In genomic region chr1:157439973-157440641, GRCm38 (mm10) we compare ENCODE assay signal across 9 mouse cellular contexts. TPM values are rescaled to one million over a fixed set of nuclear protein-coding genes. Genes with fewer than 3 reads are reported as not detected.
DNase-seq lines count a peak whose midpoint lies in the region; ATAC-seq lines count a peak whose summit lies in the region.
"Had no signal": no experiment of that assay in that cellular context is flagged by ENCODE, and none has a peak within 500 bp of the region (broad histone marks: within the 10 kb centered on the region; RNA-seq: fewer than 3 reads in every experiment).

No protein-coding gene starts in this region.

- no peak overlapping the region for H3K9ac ChIP-seq in heart, embryonic 16.5 days (ENCODE audit: low read length)
- no peak overlapping the region; the same call in 1 of the 2 replicates for H3K9ac ChIP-seq in hindbrain, embryonic 14.5 days

- peak overlapping the region; percentile 29; the same call in 1 of the 2 replicates for H3K4me2 ChIP-seq in heart, embryonic 16.5 days (ENCODE audit: low read depth, low read length)
- H3K4me2 ChIP-seq in hindbrain, embryonic 14.5 days (replicated peaks), result peak overlapping the region; percentile 41

- no peaks in the 10 kb centered on the region for H3K9me3 ChIP-seq in heart, embryonic 16.5 days (replicated peaks; ENCODE audit: control insufficient read depth, low read length)
- H3K9me3 ChIP-seq in hindbrain, embryonic 14.5 days (ENCODE audit: control insufficient read depth, low read length), result no peaks in the 10 kb centered on the region

- H3K4me1 ChIP-seq in heart, embryonic 16.5 days (ENCODE audit: control insufficient read depth, insufficient read depth, low read length), result peaks cover 37% of the 10 kb centered on the region
- peaks cover 14% of the 10 kb centered on the region for H3K4me1 ChIP-seq in brown adipose tissue, adult 24 weeks (ENCODE audit: control insufficient read depth, insufficient read depth, insufficient read length, low read length)
- H3K4me1 ChIP-seq in hindbrain, embryonic 14.5 days (replicated peaks; ENCODE audit: control insufficient read depth, insufficient read depth, low read length), result peaks cover 30% of the 10 kb centered on the region

- no peak overlapping the region for H3K4me3 ChIP-seq in heart, embryonic 16.5 days (ENCODE audit: low read length)
- H3K4me3 ChIP-seq in brown adipose tissue, adult 24 weeks (ENCODE audit: insufficient read depth, low read depth, low read length), result 0 out of 2 replicates have a peak overlapping the region, but pooled peaks have one; percentile 10
- peak overlapping the region; percentile 9; the same call in 1 of the 2 replicates for H3K4me3 ChIP-seq in hindbrain, embryonic 14.5 days (replicated peaks; ENCODE audit: low read length)

- H3K36me3 ChIP-seq in heart, embryonic 16.5 days (ENCODE audit: control insufficient read depth, insufficient read depth), result no peaks in the 10 kb centered on the region
- no peaks in the 10 kb centered on the region for H3K36me3 ChIP-seq in hindbrain, embryonic 14.5 days (replicated peaks; ENCODE audit: control insufficient read depth, insufficient read depth)

- 15% methylated on average over 14 of the region's 14 CpGs for WGBS in heart, embryonic 16.5 days
- 4% methylated on average over 14 of the region's 14 CpGs for WGBS in hindbrain, embryonic 14.5 days

- H3K27me3 ChIP-seq in heart, embryonic 16.5 days (ENCODE audit: control insufficient read depth, insufficient read depth, low read length), result no peaks in the 10 kb centered on the region
- no peaks in the 10 kb centered on the region for H3K27me3 ChIP-seq in hindbrain, embryonic 14.5 days (ENCODE audit: control insufficient read depth, insufficient read depth, low read length)

- peak overlapping the region; percentile 34; the same call in 1 of the 2 replicates for H3K27ac ChIP-seq in heart, embryonic 16.5 days (ENCODE audit: low read length)
- H3K27ac ChIP-seq in brown adipose tissue, adult 24 weeks (replicated peaks; ENCODE audit: low read depth, low read length), result no peak overlapping the region
- H3K27ac ChIP-seq in hindbrain, embryonic 14.5 days, result peak overlapping the region; percentile 52

- intact Hi-C loops in heart, postnatal 14 days (cut with DNase I), result loop anchor here (2.0 kb wide), 1 partner anchor 21 kb away; no protein-coding TSS in a partner anchor

- no peak for ATAC-seq in heart, embryonic 16.5 days (replicated peaks; ENCODE audit: extremely low read depth, insufficient read depth, low FRiP score)
- ATAC-seq in hindbrain, embryonic 14.5 days (ENCODE audit: low FRiP score), result peak; percentile 84

- no peak for DNase-seq in heart, postnatal 14 days
- peak; percentile 64 for DNase-seq in hindbrain, embryonic 14.5 days (ENCODE audit: low spot score)
- DNase-seq in neural tube, embryonic 10.5 days (ENCODE audit: extremely low spot score, low spot score), result peak; percentile 62
- no peak for DNase-seq in layer of hippocampus, adult 9-11 months
- DNase-seq in layer of hippocampus, adult 9-10 months (ENCODE audit: low spot score), result no peak
- DNase-seq in kidney, adult 8-10 months, result no peak
- DNase-seq: right cerebral cortex, postnatal 4 days had no signal

RNA-seq across cellular contexts. Expression of gene Cryzl2, which starts 18.3 kb away (rescaled TPM):
- polyA plus RNA-seq in heart, embryonic 16.5 days (2015; fragmentation: Nextera tagmentation; extraction: Ambion mirVana), result 30.2 and 33.0 TPM in 2 replicates
- 10 to 100 TPM; 11.8 to 14.3 TPM for total RNA-seq in heart, postnatal 14 days (2021)
- polyA plus RNA-seq in brown adipose tissue, adult 24 weeks (2012; ENCODE audit: insufficient read depth, insufficient read length, missing spikeins), result 21.4 and 26.2 TPM in 2 replicates
- polyA plus RNA-seq in hindbrain, embryonic 14.5 days (2014; fragmentation: Nextera tagmentation; extraction: Ambion mirVana), result 7.6 and 9.9 TPM in 2 replicates

RNA-seq across cellular contexts. Expression of gene Rasal2, which starts 27.7 kb away (rescaled TPM):
- 13.7 and 15.5 TPM in 2 replicates for polyA plus RNA-seq in heart, embryonic 16.5 days (2015; fragmentation: Nextera tagmentation; extraction: Ambion mirVana)
- total RNA-seq in heart, postnatal 14 days (2021), result 10 to 100 TPM; 33.0 to 36.5 TPM
- polyA plus RNA-seq in brown adipose tissue, adult 24 weeks (2012; ENCODE audit: insufficient read depth, insufficient read length, missing spikeins), result 2.6 and 3.4 TPM in 2 replicates
- polyA plus RNA-seq in hindbrain, embryonic 14.5 days (2014; fragmentation: Nextera tagmentation; extraction: Ambion mirVana), result 42.1 and 45.5 TPM in 2 replicates

Comparison
In these comparisons a context has a peak if more than half of its experiments do, and no peak if none do; other contexts are left out.
1. DNase-seq: peak in hindbrain, embryonic 14.5 days (single experiment) and neural tube, embryonic 10.5 days (single experiment); none in heart, postnatal 14 days (0 of 2), layer of hippocampus, adult 9-11 months (single experiment), layer of hippocampus, adult 9-10 months (single experiment) and kidney, adult 8-10 months (0 of 2).